Mouse (Mus musculus) liver, embryonic 11.5 days (tissue): Measurements from ENCODE around the gene Prkaca. TPM values are rescaled to one million over a fixed set of nuclear protein-coding genes. Genes with fewer than 3 reads are reported as not detected.
A peak's percentile ranks its signal among the peaks of the same experiment; 100 is the strongest.

ENCODE experiments used
- ATAC-seq: fragments of 200-750 bp; cut with Nextera tagmentation; replicated peaks from 2 replicates; pipeline ENCODE4 v1.8.0; 2017; ENCODE audit warnings: moderate number of reproducible peaks, mild to moderate bottlenecking, moderate TSS enrichment, moderate library complexity; ENCODE audit not compliant: low FRiP score
- DNase-seq: peaks from one replicate; pipeline ENCODE4 v3.0.0-alpha.2; 2017; ENCODE audit warnings: low spot score
- H3K27ac ChIP-seq: fragments of 300-500 bp; sonication (generic); 2 replicates; pipeline ENCODE4 v1.5.1; 2014; ENCODE audit warnings: mild to moderate bottlenecking, low read depth, low read length, control low read depth
- H3K27me3 ChIP-seq: fragments of 300-500 bp; sonication (generic); replicated peaks from 2 replicates; pipeline ENCODE4 v1.6.1; 2014; ENCODE audit warnings: low read length, mixed read lengths; ENCODE audit not compliant: control insufficient read depth, insufficient read depth
- H3K36me3 ChIP-seq: fragments of 300-500 bp; sonication (generic); 2 replicates; pipeline ENCODE4 v1.6.1; 2014; ENCODE audit warnings: mild to moderate bottlenecking, low read length, moderate library complexity, mixed read lengths; ENCODE audit not compliant: control insufficient read depth, insufficient read depth
- H3K4me1 ChIP-seq: fragments of 300-500 bp; sonication (generic); replicated peaks from 2 replicates; pipeline ENCODE4 v1.6.1; 2014; ENCODE audit warnings: low read length, mixed read lengths; ENCODE audit not compliant: control insufficient read depth, insufficient read depth
- H3K4me2 ChIP-seq: fragments of 300-500 bp; sonication (generic); 2 replicates; pipeline ENCODE4 v1.6.1; 2014; ENCODE audit warnings: mild to moderate bottlenecking, control low read depth, moderate library complexity
- H3K4me3 ChIP-seq: fragments of 300-500 bp; sonication (generic); 2 replicates; pipeline ENCODE4 v1.5.1; 2014; ENCODE audit warnings: low read depth, low read length, control low read depth
- H3K9ac ChIP-seq: fragments of 300-500 bp; sonication (generic); 2 replicates; pipeline ENCODE4 v1.6.1; 2014; ENCODE audit warnings: low read depth, low read length, control low read depth
- H3K9me3 ChIP-seq: fragments of 300-500 bp; sonication (generic); 2 replicates; pipeline ENCODE4 v1.6.1; 2016; ENCODE audit warnings: low read length, inconsistent platforms, mixed read lengths; ENCODE audit not compliant: control insufficient read depth
- WGBS: fragments of 180-500 bp; shearing (Covaris S2); extraction: QIAGEN DNeasy Blood & Tissue Kit; methylation state at CpG from one replicate; pipeline ENCODE4 v1.1.7; 2014; 5-methylcytosine and 5-hydroxymethylcytosine counted together
- microRNA counts: library from miRNA; unstranded; fragments of <30 nt; microRNA quantifications from one replicate; lab custom pipeline; 2015
- microRNA-seq: library from miRNA; unstranded; fragments of <30 nt; microRNA quantifications from one replicate; pipeline ENCODE4, GENCODE M21; 2017; ENCODE audit warnings: borderline number of aligned reads
- polyA plus RNA-seq: library from polyadenylated mRNA; unstranded; fragments of >200 nt; fragmentation: Nextera tagmentation; extraction: Ambion mirVana; gene quantifications from 2 replicates; pipeline ENCODE4 v1.2.1, GENCODE M21; 2014

The Prkaca gene
- polyA plus RNA-seq, 1 experiment from 2014 or later: 96.9 TPM

DNA sequence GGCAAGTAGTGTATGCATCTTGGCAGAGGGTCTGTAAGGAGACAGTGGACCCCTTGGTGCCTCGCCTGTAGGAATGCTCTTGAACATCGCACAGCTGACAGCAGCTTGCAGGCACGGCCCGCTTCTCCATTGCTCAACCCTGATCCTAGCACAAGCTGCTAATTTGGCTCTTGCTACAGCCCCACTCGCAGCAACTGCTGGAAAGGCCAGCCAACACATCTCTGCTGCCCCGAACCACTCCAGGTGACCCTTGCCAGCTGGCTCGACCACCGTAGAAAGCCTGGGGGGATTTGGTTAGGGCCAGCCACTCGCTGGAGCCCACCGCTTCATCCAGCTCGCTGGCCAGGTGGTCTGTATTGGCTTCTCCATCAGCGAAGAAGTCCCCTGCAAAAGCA lies 70.2 kb downstream of the Prkaca start:
- Histone ChIP-seq H3K27me3 (peaks cover 51% of the 10 kb centered on the region), H3K36me3 (no peaks in the 10 kb centered on the region), H3K4me2 (peak overlapping the region; percentile 69), H3K9me3 (no peaks in the 10 kb centered on the region), H3K27ac (no peak overlapping the region), H3K9ac (no peak overlapping the region), H3K4me1 (no peaks in the 10 kb centered on the region; the same call in 1 of the 2 replicates), H3K4me3 (peak overlapping the region; percentile 47)
- DNase-seq (no peak), ATAC-seq (no peak)
- WGBS: 35% methylated on average over 12 of the region's 12 CpGs

DNA sequence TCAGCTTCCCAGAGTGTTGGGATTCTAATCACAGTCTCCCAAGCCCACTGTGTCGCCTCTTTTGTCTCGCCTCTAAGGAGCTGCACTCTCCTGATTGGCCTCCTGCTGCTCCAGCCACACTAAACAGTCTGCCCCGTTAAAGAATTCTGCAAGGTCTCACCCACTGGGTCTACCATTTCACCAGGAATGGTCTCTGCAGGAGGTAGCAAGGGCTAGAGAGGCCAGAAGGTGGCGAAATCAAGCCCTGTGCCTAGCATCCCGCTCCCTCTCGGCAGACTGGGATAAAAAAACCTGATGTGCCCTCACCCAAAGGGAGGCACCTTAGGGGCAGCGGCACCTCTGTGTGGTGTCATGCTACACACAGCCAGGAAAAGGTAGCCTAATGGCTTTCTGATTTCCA lies 71.3 kb downstream of the Prkaca start:
- DNase-seq: no peak
- H3K4me1 ChIP-seq: no peaks in the 10 kb centered on the region; the same call in 1 of the 2 replicates
- H3K4me2 ChIP-seq: no peak overlapping the region
- peaks cover 53% of the 10 kb centered on the region for H3K27me3 ChIP-seq
- no peaks in the 10 kb centered on the region for H3K9me3 ChIP-seq
- no peak for ATAC-seq
- no peaks in the 10 kb centered on the region for H3K36me3 ChIP-seq
- no peak overlapping the region for H3K4me3 ChIP-seq
- H3K27ac ChIP-seq: no peak overlapping the region
- H3K9ac ChIP-seq: no peak overlapping the region
- WGBS: 7% methylated on average over 7 of the region's 7 CpGs

DNA sequence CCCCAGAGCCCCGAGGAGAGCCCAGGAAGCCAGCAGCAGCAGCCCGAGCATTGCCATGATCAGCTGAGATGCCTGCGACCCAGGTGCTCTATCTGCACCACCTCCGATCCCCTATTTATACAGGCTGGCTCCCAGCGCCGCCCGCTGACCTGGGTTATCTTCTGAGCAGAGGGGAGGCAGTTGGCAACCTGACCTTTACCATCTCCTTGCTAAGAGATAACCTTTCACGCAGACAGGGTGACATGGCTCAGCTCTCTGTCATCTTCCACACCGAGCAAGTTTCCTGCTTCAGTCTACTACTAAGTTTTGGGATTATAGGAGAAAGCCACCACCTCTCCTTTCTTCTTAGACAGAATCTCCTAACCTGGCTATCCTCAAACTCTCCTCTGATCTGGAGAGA lies 72.1 kb downstream of the Prkaca start, which contains the start of gene Rln3:
Gene Rln3 (minus strand): TSS at position 101 of the 400 bp plus-strand sequence.
- Histone ChIP-seq H3K4me3 (no peak within 1 kb of the TSS), H3K9ac (no peak within 1 kb of the TSS), H3K27ac (no peak within 1 kb of the TSS), H3K9me3 (no peaks in the 10 kb centered on the region), H3K4me1 (no peaks in the 10 kb centered on the region; the same call in 1 of the 2 replicates), H3K27me3 (peaks cover 53% of the 10 kb centered on the region), H3K4me2 (peak within 1 kb of the TSS; percentile 11), H3K36me3 (no peaks in the 10 kb centered on the region)
- 6% methylated on average over 9 of the region's 9 CpGs for WGBS
- DNase-seq: no peak
- no peak for ATAC-seq

MicroRNA genes within 50 kb of the gene (microRNA counts, 519-probe panel; counts per million panel counts)
- microRNA mmu-miR-1199 (lab: Ali Mortazavi, UCI): not detected

Small RNAs within 50 kb of the gene (microRNA-seq; reads per million reads assigned to microRNA genes)
- gene Gm44330 (not detected), gene Gm44450 (not detected), gene Mir1199 (not detected), gene Mir8111 (3.2 reads per million)

Other genes with a start within 250 kb of the Prkaca start
- 16.8 and 17.2 TPM in 2 replicates for gene Adgre5, start 231.7 kb upstream of the Prkaca start, polyA plus RNA-seq
- gene Adgrl1, start 72.9 kb upstream of the Prkaca start, polyA plus RNA-seq: 7.4 and 10.3 TPM in 2 replicates
- 0.25 and 0.37 TPM in 2 replicates for gene Gm10644, start 17.8 kb upstream of the Prkaca start, polyA plus RNA-seq
- gene Asf1b, start 17.5 kb upstream of the Prkaca start, polyA plus RNA-seq: 109 and 123 TPM in 2 replicates
- gene Samd1, start 24.7 kb downstream of the Prkaca start, polyA plus RNA-seq: 13.4 and 17.6 TPM in 2 replicates
- gene 1700067K01Rik, start 28.5 kb downstream of the Prkaca start, polyA plus RNA-seq: 0.29 and 1.5 TPM in 2 replicates
- not detected in 2 replicates for gene 2210011C24Rik, start 39.2 kb downstream of the Prkaca start, polyA plus RNA-seq
- 0.66 and 1.2 TPM in 2 replicates for gene Palm3, start 48.5 kb downstream of the Prkaca start, polyA plus RNA-seq
- gene Il27ra, start 69.6 kb downstream of the Prkaca start, polyA plus RNA-seq: 1.8 and 3.1 TPM in 2 replicates
- 0.42 TPM in 1 of 2 replicates, not detected in the other for gene Rln3, start 72.0 kb downstream of the Prkaca start, polyA plus RNA-seq
- gene Gm10643, start 92.1 kb downstream of the Prkaca start, polyA plus RNA-seq: 0.52 and 0.86 TPM in 2 replicates
- gene Rfx1, start 93.8 kb downstream of the Prkaca start, polyA plus RNA-seq: 8.4 and 9.5 TPM in 2 replicates
- gene Dcaf15, start 131.8 kb downstream of the Prkaca start, polyA plus RNA-seq: 5.9 and 10.0 TPM in 2 replicates
- gene Podnl1, start 153.0 kb downstream of the Prkaca start, polyA plus RNA-seq: 0.12 and 0.26 TPM in 2 replicates
- gene Cc2d1a, start 174.9 kb downstream of the Prkaca start, polyA plus RNA-seq: 13.7 and 14.1 TPM in 2 replicates
- gene 4930432K21Rik, start 175.0 kb downstream of the Prkaca start, polyA plus RNA-seq: 0.36 and 0.47 TPM in 2 replicates
- gene Nanos3, start 212.2 kb downstream of the Prkaca start, polyA plus RNA-seq: 1.2 and 1.8 TPM in 2 replicates